Mouse (Mus musculus) gastrocnemius, postnatal 36 days (tissue): ENCODE measurements around the gene Dhrs9. TPM values are rescaled to one million over a fixed set of nuclear protein-coding genes. Genes with fewer than 3 reads are reported as not detected.
A peak's percentile ranks its signal among the peaks of the same experiment; 100 is the strongest.

Experiments used
- DNase-seq, 2 experiments: peaks; one replicate each; pipeline ENCODE4 v3.0.0; 2022
- intact Hi-C: fragments of 180-260 bp; cut with DNase I; formaldehyde crosslinking; loops from one replicate; pipeline ENCODE4 v1.15.1; 2025
- total RNA-seq, 2 experiments: library from RNA; stranded (reverse); gene quantifications; 2 replicates each; pipeline ENCODE4 v1.2.3; 2021

The Dhrs9 gene
- total RNA-seq, 2 experiments from 2014 or later, result not detected

GRCm38 (mm10) chr2:69415070-69415469 lies 34.8 kb downstream of the Dhrs9 start:
- no peak for DNase-seq
- intact Hi-C loops, result no loop called here

- intact Hi-C loops, result no loop called here
- DNase-seq, result no peak
These were observed 38.1 kb downstream of the Dhrs9 start for GRCm38 (mm10) chr2:69418294-69418881.

- DNase-seq, result no peak
- intact Hi-C loops, result loop anchor here (5.0 kb wide), 1 partner anchor 313 kb away; no protein-coding TSS in a partner anchor
These were observed 44.6 kb downstream of the Dhrs9 start for GRCm38 (mm10) chr2:69424829-69425228.

GRCm38 (mm10) chr2:69426081-69426480 lies 45.8 kb downstream of the Dhrs9 start:
- intact Hi-C loops, result loop anchor here (5.0 kb wide), 1 partner anchor 314 kb away; no protein-coding TSS in a partner anchor
- no peak for DNase-seq

GRCm38 (mm10) chr2:69427141-69427540 lies 46.9 kb downstream of the Dhrs9 start:
- intact Hi-C loops, result loop anchor here (5.0 kb wide), 1 partner anchor 315 kb away; no protein-coding TSS in a partner anchor
- DNase-seq, result no peak

GRCm38 (mm10) chr2:69428116-69428515 lies 47.9 kb downstream of the Dhrs9 start:
- intact Hi-C loops, result loop anchor here (5.0 kb wide), 1 partner anchor 316 kb away; no protein-coding TSS in a partner anchor

GRCm38 (mm10) chr2:69441656-69442055 lies 61.4 kb downstream of the Dhrs9 start:
- intact Hi-C loops, result no loop called here
- no peak for DNase-seq

More at GRCm38 (mm10) chr2:69428116-69428515, 47.9 kb downstream of the Dhrs9 start:
- peak in 1 of 2 experiments; percentile 34 for DNase-seq

GRCm38 (mm10) chr2:69445896-69446472 lies 65.7 kb downstream of the Dhrs9 start:
- intact Hi-C loops, result no loop called here

GRCm38 (mm10) chr2:69448581-69448980 lies 68.3 kb downstream of the Dhrs9 start:
- no peak for DNase-seq
- intact Hi-C loops, result no loop called here

More at GRCm38 (mm10) chr2:69445896-69446472, 65.7 kb downstream of the Dhrs9 start:
- no peak for DNase-seq

GRCm38 (mm10) chr2:69451128-69451527 lies 70.9 kb downstream of the Dhrs9 start:
- intact Hi-C loops, result no loop called here
- DNase-seq, result no peak

Other genes starting within 250 kb of the Dhrs9 start
- gene Nostrin, start 244.6 kb upstream of the Dhrs9 start, total RNA-seq, result 1 to 10 TPM; 1.3 to 2.3 TPM
- gene Spc25, start 174.3 kb upstream of the Dhrs9 start, total RNA-seq, result 1 to 10 TPM in 1 of 2 experiments, under 1 TPM in 1; 0.66 to 1.1 TPM
- not detected for gene G6pc2, start 169.4 kb upstream of the Dhrs9 start, total RNA-seq
- gene Abcb11, start 37.8 kb upstream of the Dhrs9 start, total RNA-seq, result not detected
- not detected for gene Lrp2, start 205.6 kb downstream of the Dhrs9 start, total RNA-seq